Mouse (Mus musculus): ENCODE results near the gene Cox6b1. TPM values are rescaled to one million over a fixed set of nuclear protein-coding genes. Genes with fewer than 3 reads are reported as not detected.

Gene Cox6b1
- total and polyA plus RNA-seq, 2 experiments from 2014 or later = 1,408 to 4,395 TPM

- H3K36me3 ChIP-seq (replicated peaks; ENCODE audit: control insufficient read depth, insufficient read depth, low read length) = no peaks in the 10 kb centered on the region
- peak overlapping the region; percentile 38 for H3K4me2 ChIP-seq (ENCODE audit: low read depth, low read length)
- DNase-seq (ENCODE audit: low spot score) (peak; percentile 90), ATAC-seq (ENCODE audit: insufficient read depth, low read depth) (peak; percentile 96)
- no peaks in the 10 kb centered on the region for H3K27me3 ChIP-seq (ENCODE audit: control insufficient read depth, insufficient read depth, low read length)
- WGBS = under 1% methylated on average over 16 of the region's 16 CpGs
- no peak for TF ChIP-seq CTCF (IDR thresholded peaks at IDR 0.05; ENCODE audit: low read depth)
- no peak for TF ChIP-seq EP300 (IDR thresholded peaks at IDR 0.05; ENCODE audit: low read depth)
- H3K4me3 ChIP-seq (ENCODE audit: low read depth, low read length) = no peak overlapping the region
- no peak overlapping the region for H3K27ac ChIP-seq (ENCODE audit: low read depth)
- 0 out of 2 replicates have a peak, but pooled peaks cover 6% of the 10 kb centered on the region for H3K4me1 ChIP-seq (ENCODE audit: control insufficient read depth, insufficient read depth)
- H3K9ac ChIP-seq (replicated peaks; ENCODE audit: low read depth, low read length) = no peak overlapping the region
- H3K9me3 ChIP-seq (replicated peaks; ENCODE audit: control insufficient read depth, low read length) = no peaks in the 10 kb centered on the region
Measured at GRCm38 (mm10) chr7:30599933-30600353, 26.0 kb downstream of the Cox6b1 start.

DNA sequence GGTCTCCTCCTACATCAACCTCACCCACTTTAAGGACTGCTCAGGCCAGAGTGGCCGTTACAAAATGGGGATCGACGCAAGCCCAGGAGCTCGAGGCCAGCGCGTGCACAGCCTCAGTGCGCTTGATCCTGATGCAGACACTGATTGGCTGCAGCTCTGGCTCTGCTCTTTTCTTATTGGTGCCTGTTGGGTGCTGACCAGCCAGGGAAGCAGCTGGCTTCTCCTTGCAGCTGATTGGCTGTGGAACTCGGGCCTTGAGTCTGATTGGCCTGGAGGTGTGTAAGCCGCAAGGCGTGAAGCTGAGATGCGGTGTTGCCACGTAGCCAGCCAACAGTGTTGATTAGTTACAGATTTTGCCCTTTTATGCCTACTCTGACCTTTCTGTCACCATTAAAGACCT, 27.2 kb downstream of the Cox6b1 start, which contains the start of gene Zbtb32:
Gene Zbtb32, minus strand, starts transcription at position 124 of the 400 bp plus-strand sequence.
- H3K4me2 ChIP-seq (ENCODE audit: low read depth, low read length) = no peak within 1 kb of the TSS
- no peak for ATAC-seq (ENCODE audit: insufficient read depth, low read depth)
- TF ChIP-seq CTCF (IDR thresholded peaks at IDR 0.05; ENCODE audit: low read depth) = no peak
- TF ChIP-seq EP300 (IDR thresholded peaks at IDR 0.05; ENCODE audit: low read depth) = no peak
- DNase-seq (ENCODE audit: low spot score) = no peak
- H3K9ac ChIP-seq (replicated peaks; ENCODE audit: low read depth, low read length) = no peak within 1 kb of the TSS
- no peak within 1 kb of the TSS for H3K27ac ChIP-seq (ENCODE audit: low read depth)
- 0 out of 2 replicates have a peak, but pooled peaks cover 2% of the 10 kb centered on the region for H3K27me3 ChIP-seq (ENCODE audit: control insufficient read depth, insufficient read depth, low read length)
- no peaks in the 10 kb centered on the region for H3K36me3 ChIP-seq (replicated peaks; ENCODE audit: control insufficient read depth, insufficient read depth, low read length)
- no peaks in the 10 kb centered on the region for H3K9me3 ChIP-seq (replicated peaks; ENCODE audit: control insufficient read depth, low read length)
- 90% methylated on average over 12 of the region's 12 CpGs for WGBS
- 0 out of 2 replicates have a peak, but pooled peaks cover 6% of the 10 kb centered on the region for H3K4me1 ChIP-seq (ENCODE audit: control insufficient read depth, insufficient read depth)
- H3K4me3 ChIP-seq (ENCODE audit: low read depth, low read length) = no peak within 1 kb of the TSS

DNA sequence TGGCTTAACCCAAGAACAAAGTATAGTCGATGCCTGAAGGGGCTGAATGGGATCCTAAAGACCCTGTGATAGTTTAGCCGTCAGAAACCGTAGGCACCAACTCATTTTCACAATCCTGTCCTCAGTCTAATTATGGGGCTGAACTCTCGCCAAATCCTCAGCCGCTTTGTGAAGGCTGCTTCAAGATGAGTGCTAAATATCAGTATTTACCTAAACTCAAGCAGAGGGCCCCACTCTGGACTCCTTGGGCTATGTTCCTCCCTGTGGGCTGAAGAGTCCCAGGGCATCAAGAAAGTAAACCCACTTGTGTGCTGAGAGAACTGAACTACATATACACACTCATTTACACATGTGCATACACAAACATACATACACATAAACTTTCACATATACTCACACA, 29.1 kb downstream of the Cox6b1 start:
- no peak for ATAC-seq (ENCODE audit: insufficient read depth, low read depth)
- no peak overlapping the region for H3K9ac ChIP-seq (replicated peaks; ENCODE audit: low read depth, low read length)

GRCm38 (mm10) chr7:30596093-30596492, 29.9 kb downstream of the Cox6b1 start:
- Histone ChIP-seq H3K27ac (ENCODE audit: low read depth) (no peak overlapping the region), H3K36me3 (replicated peaks; ENCODE audit: control insufficient read depth, insufficient read depth, low read length) (no peaks in the 10 kb centered on the region), H3K4me1 (ENCODE audit: control insufficient read depth, insufficient read depth) (0 out of 2 replicates have a peak, but pooled peaks cover 6% of the 10 kb centered on the region), H3K4me3 (ENCODE audit: low read depth, low read length) (no peak overlapping the region), H3K9me3 (replicated peaks; ENCODE audit: control insufficient read depth, low read length) (no peaks in the 10 kb centered on the region), H3K9ac (replicated peaks; ENCODE audit: low read depth, low read length) (no peak overlapping the region), H3K27me3 (ENCODE audit: control insufficient read depth, insufficient read depth, low read length) (0 out of 2 replicates have a peak, but pooled peaks cover 2% of the 10 kb centered on the region), H3K4me2 (ENCODE audit: low read depth, low read length) (no peak overlapping the region)
- DNase-seq (ENCODE audit: low spot score) = no peak
- WGBS = 71% methylated on average over 5 of the region's 5 CpGs
- TF ChIP-seq CTCF (IDR thresholded peaks at IDR 0.05; ENCODE audit: low read depth) = no peak
- no peak for TF ChIP-seq EP300 (IDR thresholded peaks at IDR 0.05; ENCODE audit: low read depth)
- no peak for ATAC-seq (ENCODE audit: insufficient read depth, low read depth)

More for the DNA sequence above, 29.1 kb downstream of the Cox6b1 start:
- Histone ChIP-seq H3K4me2 (ENCODE audit: low read depth, low read length) (no peak overlapping the region), H3K36me3 (replicated peaks; ENCODE audit: control insufficient read depth, insufficient read depth, low read length) (no peaks in the 10 kb centered on the region), H3K9me3 (replicated peaks; ENCODE audit: control insufficient read depth, low read length) (no peaks in the 10 kb centered on the region), H3K27ac (ENCODE audit: low read depth) (no peak overlapping the region), H3K4me3 (ENCODE audit: low read depth, low read length) (no peak overlapping the region), H3K4me1 (ENCODE audit: control insufficient read depth, insufficient read depth) (0 out of 2 replicates have a peak, but pooled peaks cover 6% of the 10 kb centered on the region), H3K27me3 (ENCODE audit: control insufficient read depth, insufficient read depth, low read length) (0 out of 2 replicates have a peak, but pooled peaks cover 2% of the 10 kb centered on the region)
- TF ChIP-seq CTCF (IDR thresholded peaks at IDR 0.05; ENCODE audit: low read depth) (no peak), EP300 (IDR thresholded peaks at IDR 0.05; ENCODE audit: low read depth) (no peak)
- no peak for DNase-seq (ENCODE audit: low spot score)
- WGBS = 62% methylated on average over 5 of the region's 5 CpGs

DNA sequence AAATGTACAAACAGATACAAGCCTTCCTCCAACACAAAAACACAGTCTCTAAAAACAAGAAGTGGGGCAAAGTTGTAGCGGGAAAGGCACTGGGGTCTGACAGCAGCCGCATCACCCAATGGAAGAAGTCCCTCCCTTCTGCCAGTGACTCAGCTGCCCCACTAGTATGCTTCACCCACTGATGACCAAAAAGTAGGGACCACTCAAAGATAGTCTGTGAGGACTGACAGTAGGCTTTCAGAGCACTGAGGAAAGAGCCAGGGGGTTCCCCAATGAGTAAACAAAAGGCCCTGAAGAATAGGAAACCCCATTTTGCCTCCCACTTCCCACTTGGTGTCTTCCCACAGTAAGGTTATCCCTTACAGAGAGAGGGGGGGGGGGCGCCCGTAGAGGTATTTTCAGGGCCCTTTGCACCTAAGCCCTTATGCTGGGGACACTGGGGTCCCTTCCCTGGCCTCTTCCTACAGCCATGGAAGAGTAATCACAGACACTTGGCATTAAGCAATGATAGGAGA, 31.4 kb downstream of the Cox6b1 start:
- H3K27ac ChIP-seq (ENCODE audit: low read depth) = no peak overlapping the region
- 66% methylated on average over 4 of the region's 4 CpGs for WGBS

More for the DNA sequence above, 31.4 kb downstream of the Cox6b1 start:
- Histone ChIP-seq H3K36me3 (replicated peaks; ENCODE audit: control insufficient read depth, insufficient read depth, low read length) (no peaks in the 10 kb centered on the region), H3K9me3 (replicated peaks; ENCODE audit: control insufficient read depth, low read length) (no peaks in the 10 kb centered on the region), H3K27me3 (ENCODE audit: control insufficient read depth, insufficient read depth, low read length) (0 out of 2 replicates have a peak, but pooled peaks cover 2% of the 10 kb centered on the region), H3K4me2 (ENCODE audit: low read depth, low read length) (no peak overlapping the region), H3K4me1 (ENCODE audit: control insufficient read depth, insufficient read depth) (0 out of 2 replicates have a peak, but pooled peaks cover 4% of the 10 kb centered on the region), H3K4me3 (ENCODE audit: low read depth, low read length) (no peak overlapping the region), H3K9ac (replicated peaks; ENCODE audit: low read depth, low read length) (no peak overlapping the region)
- no peak for DNase-seq (ENCODE audit: low spot score)
- ATAC-seq (ENCODE audit: insufficient read depth, low read depth) = no peak
- no peak for TF ChIP-seq CTCF (IDR thresholded peaks at IDR 0.05; ENCODE audit: low read depth)
- TF ChIP-seq EP300 (IDR thresholded peaks at IDR 0.05; ENCODE audit: low read depth) = no peak

Data from heart, postnatal 0 days (tissue).